Mouse (Mus musculus): Measurements from ENCODE around the gene Tusc2.

The Tusc2 gene

DNA sequence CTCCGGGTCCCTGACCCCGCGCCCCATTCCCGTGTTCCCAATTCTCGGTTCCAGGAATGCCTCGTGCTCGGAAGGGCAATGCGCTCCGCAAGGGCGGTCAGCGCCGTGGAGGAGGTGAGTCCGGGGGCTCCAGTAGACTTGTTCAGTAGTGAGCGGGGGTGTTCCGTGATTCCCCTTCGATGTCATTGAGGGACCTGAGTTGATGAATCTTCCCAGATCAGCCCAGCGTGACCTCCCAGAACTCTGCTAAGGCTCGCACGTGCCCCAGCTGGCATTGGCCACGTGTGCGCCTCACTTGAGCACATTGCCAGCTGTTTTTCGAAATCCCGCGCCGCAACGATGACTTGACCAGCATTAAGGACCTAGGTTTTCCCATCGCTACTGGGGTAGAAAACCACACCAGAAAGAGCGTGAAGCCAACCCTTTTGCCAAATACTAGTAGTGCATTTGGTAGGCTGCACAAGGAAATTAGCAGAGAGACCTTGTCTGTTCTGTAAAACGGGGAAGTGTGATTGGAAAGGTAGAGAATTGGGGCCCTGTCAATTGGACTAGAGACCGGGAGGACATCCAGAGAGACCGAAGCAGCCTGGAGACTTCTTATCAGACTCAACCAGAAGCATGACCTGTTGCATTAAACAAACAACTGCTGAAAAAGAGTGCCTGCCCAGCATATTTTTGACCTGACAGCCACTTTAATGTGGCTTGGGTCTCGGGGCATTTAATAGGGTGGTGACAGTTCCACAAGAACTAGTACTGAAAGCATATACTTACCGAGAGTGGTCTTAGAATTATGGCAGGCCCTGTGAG, 25.0 kb downstream of the Tusc2 start:
- no peak for DNase-seq (ENCODE audit: low read depth, low spot score)

GRCm38 (mm10) chr9:107590058-107590772, 27.2 kb downstream of the Tusc2 start:
- no peak for DNase-seq (ENCODE audit: low read depth, low spot score)

- no peak for DNase-seq (ENCODE audit: low read depth, low spot score)
Measured at GRCm38 (mm10) chr9:107590773-107591060, 27.7 kb downstream of the Tusc2 start.

- no peak for DNase-seq (ENCODE audit: low read depth, low spot score)
Measured at GRCm38 (mm10) chr9:107593101-107593976, 30.3 kb downstream of the Tusc2 start.

DNA sequence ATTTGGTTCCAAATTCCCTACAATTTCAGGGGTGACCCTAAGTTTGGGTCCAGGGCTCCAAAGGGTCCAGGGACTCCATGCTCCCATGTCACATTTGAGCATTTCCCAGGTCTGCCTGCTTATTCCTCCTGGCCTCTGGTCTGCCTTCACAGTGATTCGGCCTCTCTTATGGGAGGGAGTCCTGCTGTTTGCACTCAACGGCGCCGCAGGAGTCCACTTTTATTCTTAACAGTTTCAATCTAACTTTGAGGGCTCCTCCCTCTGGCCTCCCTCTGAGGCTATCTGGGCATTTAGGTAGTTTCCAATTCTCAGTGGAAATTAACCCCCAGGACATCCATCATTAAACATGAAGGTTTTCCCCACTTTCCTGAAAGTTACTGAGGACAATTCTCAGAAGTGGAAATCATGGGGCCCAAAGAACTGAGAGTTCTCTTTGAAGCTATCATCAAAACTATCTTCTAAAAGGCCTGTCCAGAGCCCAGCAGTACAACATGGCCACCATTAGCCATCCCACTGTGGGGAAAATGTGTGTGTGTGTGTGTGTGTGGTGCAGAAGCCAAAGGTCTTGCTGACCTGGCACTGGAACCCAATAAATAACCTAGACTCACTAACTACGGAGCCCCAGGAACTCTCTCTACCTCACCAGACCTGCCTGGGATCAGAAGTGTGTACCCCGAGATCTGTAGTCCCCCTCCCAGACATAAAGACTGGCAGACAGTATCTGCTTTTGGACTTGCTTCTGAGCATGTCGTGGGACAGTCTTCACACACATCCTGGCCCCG, 31.4 kb downstream of the Tusc2 start:
- no peak for DNase-seq (ENCODE audit: low read depth, low spot score)

- DNase-seq (ENCODE audit: low read depth, low spot score) = no peak
Measured at GRCm38 (mm10) chr9:107596619-107597569, 33.8 kb downstream of the Tusc2 start.

DNA sequence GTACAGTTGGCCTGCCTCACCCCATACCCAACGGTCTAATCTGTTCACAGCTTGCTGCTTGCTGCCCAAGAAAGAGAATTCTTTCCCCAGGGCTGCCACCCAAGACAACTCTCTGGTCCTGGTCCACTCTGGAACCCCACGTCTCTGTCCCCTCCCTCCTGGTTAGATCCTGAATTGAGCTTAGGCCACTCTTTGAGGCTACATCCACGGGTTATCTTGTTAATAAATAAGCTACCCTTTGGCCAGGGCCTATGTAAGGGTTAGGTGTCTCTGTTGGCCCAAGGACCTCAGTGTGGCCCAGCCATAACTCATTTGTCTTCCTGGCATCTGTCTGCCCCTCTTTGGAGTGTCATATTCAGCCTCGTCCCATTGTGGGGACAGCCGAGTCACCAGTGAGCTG, 35.3 kb downstream of the Tusc2 start:
- no peak for DNase-seq (ENCODE audit: low read depth, low spot score)

DNA sequence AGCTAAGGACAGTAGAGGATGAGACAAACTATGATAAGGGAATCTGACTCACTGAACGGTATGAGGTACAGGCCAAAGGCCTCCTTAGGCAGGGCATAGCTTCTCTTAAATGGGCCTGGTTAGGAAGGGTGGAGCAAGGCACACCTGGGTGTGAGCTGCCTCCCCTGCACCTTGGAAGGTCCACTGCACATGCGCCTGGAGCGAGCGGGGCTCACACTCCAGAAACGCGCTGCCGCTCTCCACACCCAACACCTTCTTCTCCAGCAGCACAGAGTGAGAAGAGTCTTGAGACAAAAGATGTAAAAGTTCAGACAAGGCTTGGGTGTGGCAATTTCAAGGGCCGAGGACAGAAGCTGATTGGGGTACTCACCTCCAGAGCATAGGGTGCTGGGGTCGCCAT, 36.4 kb downstream of the Tusc2 start:
- no peak for DNase-seq (ENCODE audit: low read depth, low spot score)

- DNase-seq (ENCODE audit: low read depth, low spot score) = no peak
Measured at GRCm38 (mm10) chr9:107599842-107600241, 36.8 kb downstream of the Tusc2 start.

DNA sequence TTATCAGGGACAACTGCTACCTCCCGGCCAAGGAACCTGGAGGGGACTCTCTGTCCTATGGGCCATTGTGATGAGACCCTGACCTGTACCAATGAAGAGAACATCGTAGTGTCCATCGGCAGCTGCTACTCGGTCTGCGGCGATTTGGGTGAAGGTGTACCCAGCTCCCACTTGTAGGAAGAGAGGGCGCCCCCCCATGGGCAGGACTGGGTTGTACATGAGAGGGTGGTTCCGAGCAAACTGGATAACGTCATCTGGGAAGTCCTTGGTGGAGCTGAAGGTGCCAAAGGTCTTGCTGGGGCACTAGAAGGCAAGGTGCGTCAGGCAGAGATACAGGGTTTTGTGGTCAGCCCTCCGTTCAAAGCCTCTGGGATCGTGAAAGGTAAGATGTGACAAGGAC, 37.7 kb downstream of the Tusc2 start:
- DNase-seq (ENCODE audit: low read depth, low spot score) = peak; percentile 50

- no peak for DNase-seq (ENCODE audit: low read depth, low spot score)
Measured at GRCm38 (mm10) chr9:107601275-107601674, 38.2 kb downstream of the Tusc2 start.

GRCm38 (mm10) chr9:107602068-107602648, 39.1 kb downstream of the Tusc2 start:
- peak; percentile 92 for DNase-seq (ENCODE audit: low read depth, low spot score)

DNA sequence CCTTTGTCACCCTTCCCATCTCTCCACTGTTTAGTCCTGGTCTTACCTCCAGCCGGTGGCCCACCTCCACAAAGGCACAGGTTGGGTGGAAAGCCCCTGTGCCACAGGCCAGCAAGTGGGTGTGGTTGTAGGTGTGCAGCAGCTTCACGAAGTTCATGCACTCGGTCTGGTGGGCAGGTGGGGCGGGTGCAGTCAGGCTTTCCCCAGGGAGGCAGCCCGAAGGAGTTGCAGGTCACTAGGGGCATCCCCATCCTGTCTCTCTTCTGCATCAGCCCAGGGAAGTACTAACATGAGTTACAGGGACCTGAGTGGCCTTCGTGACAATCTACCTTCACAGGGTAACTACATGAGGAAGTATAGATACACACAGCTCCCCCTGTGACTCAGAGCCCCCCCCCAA, 40.2 kb downstream of the Tusc2 start:
- DNase-seq (ENCODE audit: low read depth, low spot score) = no peak

- DNase-seq (ENCODE audit: low read depth, low spot score) = no peak
Measured at GRCm38 (mm10) chr9:107605041-107605661, 42.1 kb downstream of the Tusc2 start.

DNA sequence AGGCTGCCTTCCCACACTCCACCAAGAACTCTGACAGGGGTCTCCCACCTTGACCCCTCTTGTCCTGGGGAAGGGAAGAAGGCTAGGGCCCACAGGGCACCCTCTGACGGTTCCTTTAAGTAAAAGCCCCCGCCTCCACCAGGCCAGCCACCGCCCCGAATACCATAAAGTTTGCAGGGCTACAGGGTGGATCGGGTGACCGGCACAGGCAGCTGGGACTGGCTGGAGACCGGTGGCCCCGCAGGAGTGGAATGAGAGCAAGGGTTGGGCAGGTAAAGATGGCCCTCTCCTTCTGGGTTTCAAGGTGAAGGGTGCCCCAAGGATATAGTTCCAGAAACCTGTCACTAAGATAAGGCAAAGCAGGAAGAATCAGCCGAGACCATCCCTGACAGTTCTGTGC, 43.5 kb downstream of the Tusc2 start:
- no peak for DNase-seq (ENCODE audit: low read depth, low spot score)

DNA sequence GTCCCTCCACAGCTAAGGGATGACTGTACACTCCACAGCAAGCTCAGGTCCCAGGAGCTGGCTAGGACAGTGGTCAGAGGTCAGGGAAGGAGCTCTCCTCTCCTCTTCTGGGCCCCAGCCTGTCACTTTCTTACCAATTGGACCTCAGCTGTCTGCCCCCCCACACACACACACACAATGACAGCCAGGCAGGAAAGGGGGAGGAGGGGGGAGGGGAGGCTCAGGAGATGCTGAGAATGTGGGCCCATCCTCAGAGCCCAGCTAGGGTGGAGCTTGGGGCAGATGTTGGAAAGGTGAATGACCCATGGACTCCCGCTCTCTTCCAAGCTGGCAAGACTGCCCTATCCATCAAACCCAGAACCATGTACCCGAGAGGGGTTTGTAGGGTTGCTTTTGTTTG, 44.0 kb downstream of the Tusc2 start:
- no peak for DNase-seq (ENCODE audit: low read depth, low spot score)

GRCm38 (mm10) chr9:107607653-107608245, 44.7 kb downstream of the Tusc2 start:
- no peak for DNase-seq (ENCODE audit: low read depth, low spot score)

- no peak for DNase-seq (ENCODE audit: low read depth, low spot score)
Measured at GRCm38 (mm10) chr9:107608741-107609432, 45.8 kb downstream of the Tusc2 start, which contains the start of gene Sema3b. Gene Sema3b, minus strand, starts transcription at chr9:107609229.
